Mouse (Mus musculus) adrenal gland, postnatal 10 days (tissue): ENCODE data around the gene Rps2. TPM values are rescaled to one million over a fixed set of nuclear protein-coding genes. Genes with fewer than 3 reads are reported as not detected.

Experiments used
- DNase-seq: peaks from one replicate; pipeline ENCODE4 v3.0.0; 2021; ENCODE audit warnings: mixed read lengths
- total RNA-seq, 2 experiments: library from RNA; stranded (reverse); gene quantifications; 2 replicates each; pipeline ENCODE4 v1.2.3; 2021

Gene Rps2
- total RNA-seq, 2 experiments from 2014 or later = 785 to 825 TPM

DNA sequence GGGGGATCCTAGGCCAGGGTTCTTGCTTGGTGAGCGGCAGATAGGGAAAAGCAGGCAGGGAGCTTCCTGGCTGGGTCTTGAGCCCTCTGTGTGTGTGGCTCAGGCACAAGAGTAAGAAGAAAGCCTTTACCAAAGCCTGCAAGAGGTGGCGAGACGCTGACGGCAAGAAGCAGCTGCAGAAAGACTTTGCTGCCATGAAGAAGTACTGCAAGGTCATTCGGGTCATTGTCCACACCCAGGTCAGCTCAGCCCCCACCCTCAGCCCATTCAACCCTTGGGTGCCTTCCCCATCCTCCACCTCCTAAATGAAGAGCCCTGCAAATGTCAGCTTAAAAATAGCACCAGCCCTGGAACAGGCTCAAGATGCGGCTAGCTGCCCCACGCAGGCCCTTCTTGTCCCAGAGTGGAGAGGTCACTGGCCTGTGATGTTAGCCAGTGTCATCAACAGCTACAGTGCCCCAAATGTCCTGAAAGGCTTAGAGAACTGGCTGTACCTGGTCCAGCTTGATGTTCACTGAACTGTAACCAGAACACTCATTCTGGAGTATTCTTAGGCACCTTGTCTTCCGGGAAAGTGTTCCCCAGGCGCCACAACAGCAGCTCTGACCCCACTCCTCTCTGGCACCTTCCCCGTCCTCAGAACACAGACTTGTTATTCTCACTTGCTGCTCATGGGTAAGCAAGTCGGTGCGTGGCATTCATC lies 14.5 kb downstream of the Rps2 start:
- DNase-seq = no peak

DNA sequence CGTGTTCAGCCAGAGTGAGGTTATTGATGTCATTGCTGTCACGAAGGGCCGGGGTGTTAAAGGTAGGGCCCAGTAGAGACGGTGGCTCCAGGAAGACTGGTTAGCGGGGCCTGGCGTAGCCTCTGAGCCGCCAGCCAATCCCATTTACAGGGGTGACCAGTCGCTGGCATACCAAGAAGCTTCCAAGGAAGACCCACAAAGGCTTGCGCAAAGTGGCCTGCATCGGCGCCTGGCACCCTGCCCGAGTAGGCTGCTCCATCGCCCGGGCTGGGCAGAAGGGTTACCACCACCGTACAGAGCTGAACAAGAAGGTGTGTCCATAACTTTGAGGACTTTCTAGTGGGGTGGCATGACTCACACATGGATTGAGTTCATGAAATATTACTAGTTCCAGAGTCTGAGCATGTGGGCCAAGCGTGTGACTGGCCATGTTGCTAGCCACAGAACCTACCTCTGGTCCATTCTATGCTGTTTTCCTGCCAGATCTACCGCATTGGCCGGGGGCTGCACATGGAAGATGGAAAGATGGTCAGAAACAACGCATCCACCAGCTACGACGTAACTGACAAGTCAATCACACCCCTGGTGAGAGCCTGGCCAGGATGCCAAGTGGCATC lies 15.6 kb downstream of the Rps2 start:
- DNase-seq = no peak

GRCm38 (mm10) chr17:24734513-24734912 lies 16.6 kb downstream of the Rps2 start:
- no peak for DNase-seq

DNA sequence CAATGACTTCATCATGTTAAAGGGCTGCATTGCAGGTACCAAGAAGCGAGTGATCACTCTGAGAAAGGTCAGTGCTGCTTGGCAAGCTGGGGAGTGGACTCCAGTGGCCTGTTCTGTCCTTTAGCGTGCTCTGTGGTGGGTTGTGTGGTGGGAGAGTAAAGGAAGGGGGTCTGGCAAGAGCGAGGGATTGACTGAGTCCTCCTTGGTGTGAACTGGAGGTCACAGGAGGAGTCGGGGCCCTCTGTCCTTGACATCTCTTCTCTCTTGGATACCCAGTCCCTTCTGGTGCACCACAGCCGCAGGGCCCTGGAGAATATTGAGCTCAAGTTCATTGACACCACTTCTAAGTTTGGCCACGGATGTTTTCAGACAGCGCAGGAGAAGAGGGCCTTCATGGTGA lies 17.5 kb downstream of the Rps2 start:
- no peak for DNase-seq

GRCm38 (mm10) chr17:24736330-24737051 lies 18.6 kb downstream of the Rps2 start, which contains the start of gene Msrb1:
Gene Msrb1 (plus strand): TSS chr17:24736642.
- DNase-seq = peak; percentile 97

DNA sequence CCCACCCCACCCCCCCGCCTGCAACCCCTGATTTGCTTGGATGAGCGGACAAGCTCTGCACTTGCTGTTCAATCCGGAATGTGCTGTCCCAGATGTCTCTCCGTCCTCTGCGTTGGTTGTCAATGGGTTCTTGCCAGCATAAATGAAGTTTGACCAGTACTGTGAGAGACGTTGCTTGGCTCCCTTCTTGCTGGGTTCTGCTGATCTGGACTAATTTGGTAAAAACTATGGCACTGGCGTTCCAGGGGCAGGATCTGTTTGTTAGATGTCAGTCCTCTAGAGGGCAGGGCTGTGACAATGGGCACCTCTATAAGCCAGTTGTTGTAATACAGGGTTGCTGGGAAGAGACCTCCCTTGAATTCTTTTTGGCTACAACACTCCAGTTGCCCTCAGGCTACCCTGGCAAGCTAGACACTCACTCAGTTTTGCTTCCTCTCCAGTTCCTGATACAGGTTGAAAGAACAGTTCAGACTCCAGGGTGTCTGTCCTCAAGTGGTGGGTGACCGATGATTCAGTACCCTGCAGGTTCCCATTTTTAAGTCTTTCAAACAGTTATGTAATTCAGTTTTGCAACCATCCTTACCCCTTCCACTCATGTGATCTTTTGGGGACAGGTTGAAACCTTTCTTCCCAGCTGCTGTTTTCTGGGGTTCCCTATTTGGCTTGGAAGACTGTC lies 19.4 kb downstream of the Rps2 start:
- DNase-seq = no peak

- no peak for DNase-seq
Observed at GRCm38 (mm10) chr17:24738238-24738637, 20.3 kb downstream of the Rps2 start.

- DNase-seq = no peak
Observed at GRCm38 (mm10) chr17:24739926-24740325, 22.0 kb downstream of the Rps2 start.

DNA sequence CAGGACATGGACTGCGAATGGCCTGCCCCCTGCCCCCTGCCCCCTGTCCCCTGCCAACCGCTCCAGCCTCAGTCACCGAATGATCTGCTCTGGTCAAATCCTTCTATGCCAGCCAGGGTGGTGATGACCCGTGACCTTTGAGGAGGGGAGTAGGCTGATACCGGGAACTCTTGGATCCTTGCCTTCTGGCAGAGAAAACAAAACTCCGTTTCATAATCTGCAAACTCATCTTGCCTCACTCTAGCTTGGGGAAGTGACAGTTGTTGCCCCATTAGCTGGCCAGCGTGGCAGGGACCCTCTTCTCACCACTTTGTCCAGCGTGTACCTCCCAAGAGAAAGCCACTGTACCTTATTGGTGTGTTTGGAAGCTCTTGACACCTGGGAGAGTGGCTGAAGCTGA lies 24.4 kb downstream of the Rps2 start:
- DNase-seq = peak; percentile 51

DNA sequence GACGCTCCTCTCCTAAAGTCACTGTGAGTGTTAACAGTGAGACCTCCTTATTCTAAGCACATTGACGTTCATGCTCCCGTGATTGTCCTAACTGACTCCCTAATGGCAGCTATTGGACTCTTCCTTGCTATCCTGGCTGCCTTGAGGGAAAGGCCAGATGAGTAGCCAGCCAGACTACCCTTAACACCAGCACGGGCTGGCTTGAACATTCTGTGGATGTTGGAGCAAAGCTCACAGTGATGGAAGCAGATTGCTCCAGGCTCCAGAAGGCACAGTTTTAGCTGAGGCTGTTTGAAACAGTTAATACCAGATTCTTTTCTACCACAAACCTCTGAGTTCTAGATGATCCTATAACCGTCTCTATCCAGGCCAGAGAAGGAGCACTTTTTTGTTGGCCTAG lies 26.0 kb downstream of the Rps2 start:
- no peak for DNase-seq

- DNase-seq = no peak
Observed at GRCm38 (mm10) chr17:24744381-24744780, 26.5 kb downstream of the Rps2 start.

GRCm38 (mm10) chr17:24745526-24746497 lies 27.9 kb downstream of the Rps2 start:
- peak; percentile 89 for DNase-seq

- no peak for DNase-seq
Observed at GRCm38 (mm10) chr17:24746986-24747385, 29.1 kb downstream of the Rps2 start.

DNA sequence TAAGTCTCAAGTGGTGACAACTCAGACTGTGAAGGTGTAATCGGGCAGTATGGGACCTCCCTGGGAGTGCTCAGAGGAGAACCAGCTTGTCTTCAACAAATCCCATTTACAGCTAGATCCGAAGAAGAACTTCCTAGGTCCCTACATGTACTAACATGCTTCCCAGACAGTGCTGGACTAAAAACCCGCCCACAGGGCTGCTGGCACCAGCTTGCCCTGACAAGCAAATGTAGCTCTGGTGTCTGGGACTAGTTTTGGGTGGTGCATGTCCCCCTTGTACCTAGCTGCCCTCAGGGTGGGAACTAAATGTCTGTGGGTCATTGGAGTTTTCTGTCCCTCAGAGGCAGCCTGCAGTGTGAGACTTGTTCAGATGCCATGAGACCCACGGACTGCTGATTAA lies 33.6 kb downstream of the Rps2 start:
- no peak for DNase-seq

DNA sequence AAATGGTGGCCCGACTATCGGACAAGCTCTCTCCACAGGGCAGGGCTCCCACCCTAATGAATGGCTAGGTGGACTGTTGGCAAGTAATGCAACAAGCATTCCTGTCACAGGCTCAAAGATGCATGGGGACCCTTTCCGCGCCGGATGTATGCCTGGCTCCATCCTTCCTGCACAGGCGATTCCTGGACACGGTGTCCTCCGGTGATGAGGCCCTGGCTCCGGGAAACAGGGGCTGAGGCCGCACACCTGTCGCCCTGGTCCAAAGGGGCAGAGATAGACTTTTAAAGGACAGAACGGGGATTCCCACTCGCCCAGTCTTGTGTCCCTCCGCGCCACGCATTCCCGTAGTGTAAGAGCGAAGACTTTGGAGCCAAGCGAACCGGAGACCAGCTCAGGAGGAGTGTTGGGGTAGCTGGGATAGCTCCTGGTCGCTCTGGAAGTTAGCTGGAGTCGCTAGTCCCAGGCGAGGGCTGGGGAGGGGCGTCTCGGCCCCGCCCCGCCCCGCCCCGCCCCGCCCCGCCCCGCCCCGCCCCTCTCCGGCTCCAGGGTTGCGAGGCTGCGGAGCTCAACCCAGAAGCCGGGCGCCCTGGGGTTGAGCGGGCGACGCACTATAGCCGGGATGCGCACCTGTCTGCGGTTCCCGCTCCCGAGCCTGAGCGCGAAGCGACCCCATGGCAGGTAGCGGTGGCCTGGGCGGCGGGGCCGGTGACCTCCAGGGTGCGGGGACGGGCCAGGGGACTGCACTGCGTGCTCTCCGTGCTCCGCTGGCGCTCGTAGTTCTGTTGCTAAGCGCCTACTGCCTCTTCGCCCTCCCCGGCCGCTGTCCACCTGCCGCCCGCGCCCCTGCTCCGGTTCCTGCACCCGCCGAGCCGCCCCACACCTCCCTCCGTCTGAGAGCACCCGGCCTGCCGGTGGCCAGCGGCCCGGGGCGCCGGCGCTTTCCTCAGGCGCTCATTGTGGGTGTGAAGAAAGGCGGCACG lies 34.8 kb downstream of the Rps2 start, which contains the start of gene Hs3st6:
Gene Hs3st6, plus strand, starts transcription at position 574 of the 980 bp plus-strand sequence.
- peak; percentile 53 for DNase-seq

- DNase-seq = no peak
Observed at GRCm38 (mm10) chr17:24757394-24757793, 39.5 kb downstream of the Rps2 start.

- DNase-seq = no peak
Observed at GRCm38 (mm10) chr17:24761121-24761520, 43.2 kb downstream of the Rps2 start.

- no peak for DNase-seq
Observed at GRCm38 (mm10) chr17:24765016-24765905, 47.3 kb downstream of the Rps2 start.

DNA sequence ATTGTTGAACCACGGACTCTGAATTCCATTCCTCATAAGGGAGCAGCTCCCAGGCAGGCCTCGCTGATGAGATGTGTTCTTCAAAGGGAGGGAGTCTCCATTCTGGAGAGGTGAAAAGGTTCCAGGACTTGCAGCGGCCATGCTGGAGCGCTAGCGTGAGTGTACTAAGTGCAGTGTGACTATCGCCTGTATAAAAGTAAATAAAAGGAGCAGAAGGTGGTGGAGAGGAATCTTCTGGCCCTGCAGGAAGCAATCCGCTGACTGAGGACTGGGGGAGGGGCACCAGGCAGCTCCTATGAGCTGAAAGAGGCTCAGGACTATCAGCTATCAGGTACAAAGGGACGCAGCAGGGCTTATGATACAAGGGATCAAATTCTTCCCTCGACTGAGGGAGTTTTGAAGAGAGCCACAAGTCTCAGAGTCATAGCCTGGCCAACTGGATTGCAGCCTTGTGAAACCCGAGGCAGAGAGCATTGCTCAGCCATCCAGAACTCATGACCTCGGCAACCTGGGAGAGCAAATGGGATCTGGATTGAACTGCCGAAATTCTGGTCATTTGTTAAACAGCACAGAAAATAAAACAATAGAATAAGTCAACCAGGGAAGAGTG lies 48.5 kb downstream of the Rps2 start:
- no peak for DNase-seq
